Mouse (Mus musculus): ENCODE results near the gene Fgd5. TPM values are rescaled to one million over a fixed set of nuclear protein-coding genes. Genes with fewer than 3 reads are reported as not detected.

Fgd5 gene
- polyA plus RNA-seq, 1 experiment from 2014 or later = 7.2 TPM

DNA sequence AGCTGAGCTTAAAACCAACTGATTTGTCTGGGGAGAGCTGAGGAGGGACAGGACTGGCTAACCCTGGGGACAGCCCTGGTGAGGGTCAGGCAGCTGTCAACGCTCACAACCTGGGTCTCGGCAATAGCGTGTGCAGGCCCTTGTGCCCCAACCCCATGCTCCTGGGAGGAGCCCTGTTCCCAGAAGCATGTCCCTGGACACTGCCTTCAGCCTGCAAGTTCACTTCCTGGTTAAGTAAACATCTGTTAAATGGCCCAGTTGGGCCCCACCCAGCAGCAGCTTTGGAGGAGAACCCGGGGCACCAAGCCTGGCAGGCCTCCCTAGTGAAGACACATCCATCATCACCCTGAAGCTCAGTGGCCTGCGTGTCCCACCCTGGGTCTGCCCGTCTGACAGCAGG lies 56.0 kb downstream of the Fgd5 start:
- Histone ChIP-seq H3K4me2 (ENCODE audit: low read length) (no peak overlapping the region), H3K9ac (replicated peaks; ENCODE audit: low read length) (no peak overlapping the region), H3K27ac (replicated peaks; ENCODE audit: low read depth, low read length) (no peak overlapping the region), H3K9me3 (ENCODE audit: control insufficient read depth, low read length) (no peaks in the 10 kb centered on the region), H3K4me1 (ENCODE audit: control insufficient read depth, insufficient read depth, low read length) (no peaks in the 10 kb centered on the region), H3K36me3 (ENCODE audit: control insufficient read depth, insufficient read depth, low read length) (no peaks in the 10 kb centered on the region), H3K4me3 (replicated peaks; ENCODE audit: low read depth, low read length) (no peak overlapping the region), H3K27me3 (ENCODE audit: control insufficient read depth, insufficient read depth, low read length) (no peaks in the 10 kb centered on the region)
- 84% methylated on average over 6 of the region's 6 CpGs for WGBS
- ATAC-seq (ENCODE audit: low FRiP score, low TSS enrichment) (no peak), DNase-seq (no peak)

DNA sequence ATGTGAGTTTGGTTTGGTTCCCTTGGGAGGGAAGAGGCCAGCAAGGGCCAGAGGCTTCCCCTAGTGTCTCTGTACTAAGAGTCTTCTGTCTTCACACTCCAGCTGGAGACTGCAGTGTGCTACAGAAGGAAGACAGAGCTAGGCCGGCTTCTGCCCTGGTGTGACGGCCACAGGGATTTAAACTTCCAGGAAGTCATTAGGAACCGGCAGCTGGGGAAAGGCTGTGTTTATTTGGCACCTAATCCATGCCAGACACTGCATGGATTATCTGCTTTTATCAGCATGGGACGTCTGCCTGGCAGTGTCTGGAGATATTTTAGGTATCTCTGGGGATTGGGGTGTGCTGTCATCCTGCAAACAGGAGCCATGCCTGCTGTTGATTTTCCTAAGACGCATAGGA lies 57.7 kb downstream of the Fgd5 start:
- H3K36me3 ChIP-seq (ENCODE audit: control insufficient read depth, insufficient read depth, low read length) = no peaks in the 10 kb centered on the region
- ATAC-seq (ENCODE audit: low FRiP score, low TSS enrichment) (no peak), DNase-seq (no peak)
- no peaks in the 10 kb centered on the region for H3K4me1 ChIP-seq (ENCODE audit: control insufficient read depth, insufficient read depth, low read length)
- no peak overlapping the region for H3K4me2 ChIP-seq (ENCODE audit: low read length)
- H3K27ac ChIP-seq (replicated peaks; ENCODE audit: low read depth, low read length) = no peak overlapping the region
- H3K4me3 ChIP-seq (replicated peaks; ENCODE audit: low read depth, low read length) = no peak overlapping the region
- WGBS = 56% methylated on average over 5 of the region's 5 CpGs
- H3K9ac ChIP-seq (replicated peaks; ENCODE audit: low read length) = no peak overlapping the region
- H3K9me3 ChIP-seq (ENCODE audit: control insufficient read depth, low read length) = no peaks in the 10 kb centered on the region
- H3K27me3 ChIP-seq (ENCODE audit: control insufficient read depth, insufficient read depth, low read length) = no peaks in the 10 kb centered on the region

DNA sequence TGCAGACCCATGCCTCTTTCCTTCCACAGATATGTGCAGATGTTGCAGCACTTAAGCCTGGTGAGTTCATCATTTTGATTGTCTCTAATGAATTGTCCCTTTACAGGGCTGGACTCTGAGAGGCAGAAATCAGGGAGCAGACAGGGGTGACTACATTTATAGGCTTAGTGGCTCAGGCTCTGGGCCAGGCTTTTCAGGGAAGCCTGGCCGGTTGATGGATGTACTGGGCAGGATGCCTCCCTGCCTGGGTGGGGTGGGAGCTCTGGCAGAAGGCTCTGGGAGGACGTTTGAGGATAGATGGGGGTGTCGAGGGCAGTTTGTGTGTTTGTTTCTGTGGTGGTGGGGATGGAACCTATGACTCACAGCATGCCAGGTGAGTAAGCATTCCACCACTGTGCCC lies 59.5 kb downstream of the Fgd5 start:
- no peaks in the 10 kb centered on the region for H3K9me3 ChIP-seq (ENCODE audit: control insufficient read depth, low read length)
- H3K36me3 ChIP-seq (ENCODE audit: control insufficient read depth, insufficient read depth, low read length) = no peaks in the 10 kb centered on the region
- no peak for ATAC-seq (ENCODE audit: low FRiP score, low TSS enrichment)
- no peak overlapping the region for H3K9ac ChIP-seq (replicated peaks; ENCODE audit: low read length)
- 73% methylated on average over 3 of the region's 3 CpGs for WGBS
- H3K4me2 ChIP-seq (ENCODE audit: low read length) = no peak overlapping the region
- no peaks in the 10 kb centered on the region for H3K27me3 ChIP-seq (ENCODE audit: control insufficient read depth, insufficient read depth, low read length)
- no peaks in the 10 kb centered on the region for H3K4me1 ChIP-seq (ENCODE audit: control insufficient read depth, insufficient read depth, low read length)
- no peak overlapping the region for H3K4me3 ChIP-seq (replicated peaks; ENCODE audit: low read depth, low read length)
- H3K27ac ChIP-seq (replicated peaks; ENCODE audit: low read depth, low read length) = no peak overlapping the region
- no peak for DNase-seq

DNA sequence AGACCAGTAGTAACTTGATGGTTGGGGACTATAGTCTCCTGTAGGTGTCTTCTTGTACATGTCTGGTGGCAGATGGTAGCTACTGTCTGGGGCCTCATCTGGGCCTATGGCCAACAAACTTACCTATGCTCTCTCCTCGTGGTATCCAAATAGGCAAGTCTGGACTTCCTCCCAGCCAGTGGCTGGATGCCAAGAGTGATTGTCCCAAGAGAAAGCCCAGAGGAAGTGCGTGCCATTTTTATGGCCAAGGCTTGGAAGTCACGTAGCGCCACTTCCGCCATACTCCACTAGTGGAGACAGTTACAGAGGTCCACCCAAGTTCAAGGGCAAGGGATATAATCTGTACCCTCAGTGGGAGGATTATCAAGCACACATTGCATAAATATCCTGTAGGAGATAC lies 62.6 kb downstream of the Fgd5 start:
- DNase-seq (no peak), ATAC-seq (ENCODE audit: low FRiP score, low TSS enrichment) (no peak)
- no peaks in the 10 kb centered on the region for H3K27me3 ChIP-seq (ENCODE audit: control insufficient read depth, insufficient read depth, low read length)
- WGBS = 83% methylated on average over 5 of the region's 5 CpGs
- no peak overlapping the region for H3K9ac ChIP-seq (replicated peaks; ENCODE audit: low read length)
- no peak overlapping the region for H3K4me3 ChIP-seq (replicated peaks; ENCODE audit: low read depth, low read length)
- H3K4me1 ChIP-seq (ENCODE audit: control insufficient read depth, insufficient read depth, low read length) = no peaks in the 10 kb centered on the region
- no peak overlapping the region for H3K27ac ChIP-seq (replicated peaks; ENCODE audit: low read depth, low read length)
- H3K36me3 ChIP-seq (ENCODE audit: control insufficient read depth, insufficient read depth, low read length) = no peaks in the 10 kb centered on the region
- no peaks in the 10 kb centered on the region for H3K9me3 ChIP-seq (ENCODE audit: control insufficient read depth, low read length)
- no peak overlapping the region for H3K4me2 ChIP-seq (ENCODE audit: low read length)

DNA sequence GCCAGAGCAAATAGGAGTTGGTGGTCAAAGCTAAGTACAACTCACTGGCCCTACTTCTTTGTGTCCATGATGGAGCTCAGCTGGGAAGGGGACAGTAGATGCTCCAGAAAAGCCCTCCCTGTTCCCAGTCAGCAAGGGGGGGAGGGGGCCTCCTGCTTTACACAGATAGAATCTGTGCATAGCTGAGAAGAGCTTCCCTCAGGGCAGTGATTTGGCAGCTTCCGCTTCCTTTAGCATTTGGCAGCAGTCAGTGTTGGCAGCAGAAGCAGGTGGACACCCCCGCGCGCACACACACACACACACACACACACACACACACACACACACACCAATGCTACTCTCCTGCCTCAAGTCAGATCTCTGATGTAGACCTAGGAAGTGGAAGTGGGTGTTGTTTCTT lies 63.4 kb downstream of the Fgd5 start:
- Histone ChIP-seq H3K4me1 (ENCODE audit: control insufficient read depth, insufficient read depth, low read length) (no peaks in the 10 kb centered on the region), H3K9me3 (ENCODE audit: control insufficient read depth, low read length) (no peaks in the 10 kb centered on the region), H3K4me3 (replicated peaks; ENCODE audit: low read depth, low read length) (no peak overlapping the region), H3K4me2 (ENCODE audit: low read length) (no peak overlapping the region), H3K27ac (replicated peaks; ENCODE audit: low read depth, low read length) (no peak overlapping the region), H3K27me3 (ENCODE audit: control insufficient read depth, insufficient read depth, low read length) (no peaks in the 10 kb centered on the region), H3K9ac (replicated peaks; ENCODE audit: low read length) (no peak overlapping the region), H3K36me3 (ENCODE audit: control insufficient read depth, insufficient read depth, low read length) (no peaks in the 10 kb centered on the region)
- ATAC-seq (ENCODE audit: low FRiP score, low TSS enrichment) (no peak), DNase-seq (peak; percentile 17)
- 87% methylated on average over 4 of the region's 4 CpGs for WGBS

DNA sequence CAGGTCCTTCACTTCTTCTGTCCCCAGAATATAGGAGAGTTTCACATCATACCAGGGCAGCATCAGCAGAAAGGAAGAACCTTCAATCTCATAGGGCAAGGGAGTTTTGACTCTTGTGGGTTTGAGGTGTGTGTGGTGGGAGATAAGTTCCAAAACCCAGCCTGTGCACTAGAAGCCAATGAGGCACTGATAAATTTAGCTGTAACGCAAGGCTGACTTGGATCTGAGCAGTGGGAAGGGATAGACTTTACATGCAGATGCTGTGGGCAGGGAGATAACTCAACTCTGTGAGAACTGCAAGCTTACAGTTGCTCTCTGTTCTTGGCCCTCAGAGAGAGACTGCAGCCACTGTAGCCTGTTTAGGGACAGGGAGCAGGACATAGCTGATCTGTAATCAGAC lies 64.2 kb downstream of the Fgd5 start:
- DNase-seq (no peak), ATAC-seq (ENCODE audit: low FRiP score, low TSS enrichment) (no peak)
- H3K4me3 ChIP-seq (replicated peaks; ENCODE audit: low read depth, low read length) = no peak overlapping the region
- no peaks in the 10 kb centered on the region for H3K9me3 ChIP-seq (ENCODE audit: control insufficient read depth, low read length)
- no peak overlapping the region for H3K9ac ChIP-seq (replicated peaks; ENCODE audit: low read length)
- H3K36me3 ChIP-seq (ENCODE audit: control insufficient read depth, insufficient read depth, low read length) = no peaks in the 10 kb centered on the region
- no peaks in the 10 kb centered on the region for H3K4me1 ChIP-seq (ENCODE audit: control insufficient read depth, insufficient read depth, low read length)
- H3K27ac ChIP-seq (replicated peaks; ENCODE audit: low read depth, low read length) = no peak overlapping the region
- H3K27me3 ChIP-seq (ENCODE audit: control insufficient read depth, insufficient read depth, low read length) = no peaks in the 10 kb centered on the region
- no peak overlapping the region for H3K4me2 ChIP-seq (ENCODE audit: low read length)
- 85% methylated on average over 1 of the region's 1 CpGs for WGBS

DNA sequence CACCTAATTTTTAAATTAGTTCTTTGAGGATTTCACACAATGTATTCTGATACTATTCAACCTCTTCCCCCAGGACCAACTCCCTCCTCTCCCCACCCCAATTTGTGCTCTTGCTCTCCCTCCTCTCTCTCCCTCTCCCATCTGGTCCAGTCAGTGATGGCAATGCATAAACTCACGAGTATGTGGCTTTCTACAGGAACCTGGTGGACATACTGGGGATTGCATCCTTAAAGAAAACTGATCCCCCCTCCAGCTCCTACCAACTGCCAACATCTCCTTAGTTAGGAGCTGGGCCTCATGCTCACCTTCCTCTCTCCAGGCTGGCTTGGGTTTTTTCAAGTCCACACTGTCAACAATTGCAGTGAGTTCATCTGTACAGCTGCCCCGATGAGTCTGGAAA lies 79.1 kb downstream of the Fgd5 start:
- ATAC-seq (ENCODE audit: low FRiP score, low TSS enrichment) (no peak), DNase-seq (peak; percentile 5)
- Histone ChIP-seq H3K9ac (replicated peaks; ENCODE audit: low read length) (no peak overlapping the region), H3K36me3 (ENCODE audit: control insufficient read depth, insufficient read depth, low read length) (no peaks in the 10 kb centered on the region), H3K4me2 (ENCODE audit: low read length) (no peak overlapping the region), H3K4me1 (ENCODE audit: control insufficient read depth, insufficient read depth, low read length) (no peaks in the 10 kb centered on the region), H3K4me3 (replicated peaks; ENCODE audit: low read depth, low read length) (no peak overlapping the region), H3K9me3 (ENCODE audit: control insufficient read depth, low read length) (no peaks in the 10 kb centered on the region), H3K27me3 (ENCODE audit: control insufficient read depth, insufficient read depth, low read length) (no peaks in the 10 kb centered on the region), H3K27ac (replicated peaks; ENCODE audit: low read depth, low read length) (no peak overlapping the region)
- 48% methylated on average over 2 of the region's 2 CpGs for WGBS

DNA sequence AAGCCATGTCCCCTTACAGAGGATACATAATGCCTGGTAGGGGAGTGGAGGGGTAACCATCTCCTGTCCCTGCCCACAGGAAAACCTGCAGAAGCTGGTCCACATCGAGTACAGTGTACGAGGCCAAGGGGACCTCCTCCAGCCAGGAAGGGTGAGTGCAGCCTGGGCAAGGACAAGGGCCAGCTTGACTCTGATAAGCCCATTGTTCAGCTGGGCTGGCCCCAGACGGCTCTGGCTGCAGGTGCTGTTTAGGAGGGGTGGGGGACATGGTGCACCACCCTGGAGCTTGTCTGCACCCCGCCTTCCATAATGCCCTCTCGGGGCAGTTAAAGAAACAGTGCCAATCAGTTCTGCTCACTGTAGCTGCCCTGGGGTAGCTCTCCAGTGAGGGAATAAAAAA lies 83.0 kb downstream of the Fgd5 start:
- no peak overlapping the region for H3K9ac ChIP-seq (replicated peaks; ENCODE audit: low read length)
- no peaks in the 10 kb centered on the region for H3K27me3 ChIP-seq (ENCODE audit: control insufficient read depth, insufficient read depth, low read length)
- 66% methylated on average over 5 of the region's 5 CpGs for WGBS
- DNase-seq (no peak), ATAC-seq (ENCODE audit: low FRiP score, low TSS enrichment) (no peak)
- H3K4me3 ChIP-seq (replicated peaks; ENCODE audit: low read depth, low read length) = no peak overlapping the region
- H3K9me3 ChIP-seq (ENCODE audit: control insufficient read depth, low read length) = no peaks in the 10 kb centered on the region
- H3K4me2 ChIP-seq (ENCODE audit: low read length) = no peak overlapping the region
- no peak overlapping the region for H3K27ac ChIP-seq (replicated peaks; ENCODE audit: low read depth, low read length)
- H3K4me1 ChIP-seq (ENCODE audit: control insufficient read depth, insufficient read depth, low read length) = no peaks in the 10 kb centered on the region
- H3K36me3 ChIP-seq (ENCODE audit: control insufficient read depth, insufficient read depth, low read length) = no peaks in the 10 kb centered on the region

DNA sequence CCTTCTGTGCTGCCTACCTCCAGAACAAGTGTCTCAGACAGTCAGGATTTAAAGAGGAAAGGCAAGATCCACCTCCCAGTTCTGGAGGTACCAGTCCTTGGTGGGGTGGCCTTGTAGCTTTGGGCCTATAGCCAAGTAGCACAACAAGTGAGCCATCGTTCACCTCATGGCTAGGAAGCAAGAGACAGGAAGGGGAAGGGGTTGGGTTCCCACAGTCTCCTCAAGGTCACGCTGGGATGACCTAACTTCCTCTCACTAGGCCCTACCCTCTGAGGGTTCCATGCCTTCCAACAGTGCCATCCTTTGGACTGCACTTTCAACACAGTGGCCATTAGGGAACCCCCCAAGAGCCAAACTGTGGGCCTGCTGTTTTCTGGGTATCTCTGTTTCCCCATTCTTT lies 84.8 kb downstream of the Fgd5 start:
- Histone ChIP-seq H3K9me3 (ENCODE audit: control insufficient read depth, low read length) (no peaks in the 10 kb centered on the region), H3K4me2 (ENCODE audit: low read length) (no peak overlapping the region), H3K36me3 (ENCODE audit: control insufficient read depth, insufficient read depth, low read length) (no peaks in the 10 kb centered on the region), H3K4me3 (replicated peaks; ENCODE audit: low read depth, low read length) (no peak overlapping the region), H3K27me3 (ENCODE audit: control insufficient read depth, insufficient read depth, low read length) (no peaks in the 10 kb centered on the region), H3K9ac (replicated peaks; ENCODE audit: low read length) (no peak overlapping the region), H3K27ac (replicated peaks; ENCODE audit: low read depth, low read length) (no peak overlapping the region), H3K4me1 (ENCODE audit: control insufficient read depth, insufficient read depth, low read length) (no peaks in the 10 kb centered on the region)
- ATAC-seq (ENCODE audit: low FRiP score, low TSS enrichment) = no peak
- no peak for DNase-seq
- WGBS = 83% methylated on average over 2 of the region's 2 CpGs
